Mouse (Mus musculus): Measurements from ENCODE around the gene Znfx1.

The Znfx1 gene

GRCm38 (mm10) chr2:167062965-167063880 lies at the start of gene Znfx1:
Gene Znfx1 (minus strand): TSS chr2:167063015.
- DNase-seq = peak; percentile 97

DNA sequence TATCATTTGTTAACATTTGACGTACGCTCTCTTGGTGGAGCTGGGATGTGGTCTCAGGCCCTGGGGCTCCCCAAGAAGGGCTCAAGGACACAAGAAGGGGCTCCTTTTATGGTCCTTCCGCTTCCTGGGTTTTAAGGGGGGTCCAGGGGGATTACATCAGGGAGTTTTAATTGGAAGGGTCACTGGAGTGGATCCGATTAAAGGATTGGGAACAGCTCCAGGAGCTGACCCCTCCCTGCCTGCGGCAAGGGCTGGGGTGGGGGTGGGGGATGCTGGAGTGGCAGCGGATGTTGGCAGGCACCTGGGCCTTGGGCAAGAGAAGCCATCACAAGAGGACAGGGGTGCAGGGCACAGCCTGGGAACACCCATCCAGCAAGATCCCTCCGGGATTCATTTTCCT lies 49.4 kb upstream of the Znfx1 start:
- peak; percentile 14 for DNase-seq

DNA sequence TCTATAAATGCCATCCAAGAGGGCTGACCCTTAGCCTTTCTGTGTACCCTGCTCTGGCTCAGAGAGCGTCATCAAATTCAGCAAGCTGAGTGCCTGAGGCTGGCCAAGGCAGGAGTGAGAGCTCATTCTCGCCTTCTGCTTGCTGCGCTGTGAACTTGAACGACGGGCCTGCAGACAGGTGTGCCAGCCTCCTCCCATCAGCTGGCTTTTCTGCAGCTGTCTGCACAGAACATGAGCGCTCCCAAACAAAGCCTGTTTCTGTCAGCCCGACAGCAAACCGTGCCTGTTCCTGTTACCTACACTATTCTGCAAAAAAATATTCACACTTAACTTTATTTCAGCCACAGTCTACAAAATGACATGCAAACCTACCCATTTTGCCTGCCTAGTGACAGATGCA lies 46.7 kb upstream of the Znfx1 start:
- DNase-seq = no peak

DNA sequence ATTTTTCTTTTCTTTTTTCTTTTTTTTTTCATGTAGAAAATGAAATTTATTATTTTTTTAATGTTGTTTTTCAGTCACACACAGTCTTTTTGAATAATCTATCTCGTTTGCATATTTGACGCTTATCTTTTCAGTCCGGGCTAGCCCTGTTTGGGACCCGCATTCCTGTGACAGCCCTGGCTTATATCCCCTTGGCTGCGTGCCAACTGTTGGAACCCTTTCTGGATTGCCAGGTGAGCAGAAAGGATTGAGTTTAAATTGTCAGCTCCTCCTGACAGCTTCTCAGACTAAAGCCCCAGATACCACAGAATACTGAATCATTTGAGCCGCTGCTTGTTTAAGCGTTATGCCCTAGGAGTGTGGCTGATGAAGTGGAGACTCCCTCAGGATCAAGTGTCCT lies 40.7 kb upstream of the Znfx1 start:
- DNase-seq = no peak

GRCm38 (mm10) chr2:167101743-167102441 lies 39.1 kb upstream of the Znfx1 start:
- DNase-seq = no peak

DNA sequence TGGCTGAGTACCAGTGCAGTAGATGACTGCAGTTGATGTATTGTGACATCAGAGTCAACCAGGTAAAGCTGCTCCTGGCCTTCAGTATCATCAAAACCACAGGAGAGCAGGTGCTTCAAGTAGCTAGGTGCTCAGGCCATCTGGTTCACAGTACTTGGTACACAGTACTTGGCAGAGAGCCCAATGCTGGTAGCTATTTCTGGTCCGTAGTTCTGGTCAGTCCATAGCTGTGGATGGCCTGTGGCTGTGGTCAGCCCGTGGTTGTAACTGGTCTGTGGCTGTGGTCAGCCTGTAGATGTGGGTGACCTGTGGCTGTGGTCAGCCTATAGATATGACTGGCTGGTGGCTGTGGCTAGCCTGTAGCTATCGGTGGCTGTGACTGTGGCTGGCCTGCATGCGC lies 31.9 kb upstream of the Znfx1 start:
- DNase-seq = no peak

- DNase-seq = no peak
Measured at GRCm38 (mm10) chr2:167093171-167093900, 30.5 kb upstream of the Znfx1 start.

- DNase-seq = no peak
Measured at GRCm38 (mm10) chr2:167090271-167090670, 27.5 kb upstream of the Znfx1 start.

DNA sequence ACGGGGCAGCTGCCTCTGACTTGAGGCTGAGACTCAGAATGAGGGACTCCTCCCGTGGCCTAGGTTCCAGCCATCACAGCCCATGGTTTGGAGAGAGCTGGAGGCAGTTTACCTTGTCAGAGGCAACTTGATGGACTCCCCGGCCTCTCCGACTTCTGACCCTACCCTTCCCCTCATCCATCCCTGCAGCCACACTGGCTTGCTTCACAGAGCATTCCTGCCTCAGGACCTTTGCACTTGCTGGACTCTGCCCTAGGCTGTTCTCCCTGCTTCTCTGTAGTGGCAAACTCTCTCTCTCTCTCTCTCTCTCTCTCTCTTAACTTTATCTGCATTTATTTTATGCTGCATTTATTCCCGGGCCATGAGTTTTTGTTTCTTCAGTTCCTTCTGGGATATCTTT lies 24.0 kb upstream of the Znfx1 start:
- DNase-seq = no peak

DNA sequence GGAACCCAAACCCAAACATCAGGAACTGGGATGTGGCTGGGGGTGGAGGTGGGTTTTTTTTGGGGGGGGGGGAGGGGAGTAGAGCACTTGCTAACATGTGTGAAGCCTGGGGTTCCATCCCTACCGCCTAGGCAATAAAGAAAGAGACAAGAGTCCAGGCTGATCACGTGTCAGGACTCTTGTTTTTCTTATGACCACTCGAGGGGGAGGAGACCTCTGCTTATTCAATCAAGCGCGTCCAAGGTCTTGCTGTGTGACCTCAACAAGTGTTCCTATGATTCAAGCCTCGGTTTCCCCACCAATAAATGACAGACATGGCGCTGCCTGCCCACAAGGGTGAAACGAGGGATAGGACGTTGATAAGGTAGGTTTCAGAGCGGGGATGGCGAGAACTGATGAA lies 23.3 kb upstream of the Znfx1 start:
- no peak for DNase-seq

DNA sequence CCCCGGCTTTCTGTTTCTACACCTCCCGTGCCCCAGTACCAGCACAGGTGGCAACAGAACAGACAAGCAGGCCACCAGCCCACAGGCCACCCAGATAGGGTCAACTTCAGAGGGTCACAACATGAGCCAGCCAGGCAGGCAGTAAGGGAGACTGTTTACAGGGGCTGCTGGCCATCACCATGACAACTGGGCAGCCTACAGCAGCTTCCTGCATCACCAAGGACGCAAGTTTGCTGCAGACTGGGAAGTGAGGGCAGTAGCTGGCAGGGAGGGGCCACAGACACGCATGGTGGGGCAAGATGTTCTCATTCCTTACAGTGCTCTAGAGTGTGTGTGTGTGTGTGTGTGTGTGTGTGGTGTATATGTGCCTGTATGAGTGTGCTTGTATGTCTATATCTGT lies 18.8 kb upstream of the Znfx1 start:
- DNase-seq = peak; percentile 63

GRCm38 (mm10) chr2:167081135-167081534 lies 18.3 kb upstream of the Znfx1 start:
- DNase-seq = no peak

- no peak for DNase-seq
Measured at GRCm38 (mm10) chr2:167080387-167080786, 17.6 kb upstream of the Znfx1 start.

DNA sequence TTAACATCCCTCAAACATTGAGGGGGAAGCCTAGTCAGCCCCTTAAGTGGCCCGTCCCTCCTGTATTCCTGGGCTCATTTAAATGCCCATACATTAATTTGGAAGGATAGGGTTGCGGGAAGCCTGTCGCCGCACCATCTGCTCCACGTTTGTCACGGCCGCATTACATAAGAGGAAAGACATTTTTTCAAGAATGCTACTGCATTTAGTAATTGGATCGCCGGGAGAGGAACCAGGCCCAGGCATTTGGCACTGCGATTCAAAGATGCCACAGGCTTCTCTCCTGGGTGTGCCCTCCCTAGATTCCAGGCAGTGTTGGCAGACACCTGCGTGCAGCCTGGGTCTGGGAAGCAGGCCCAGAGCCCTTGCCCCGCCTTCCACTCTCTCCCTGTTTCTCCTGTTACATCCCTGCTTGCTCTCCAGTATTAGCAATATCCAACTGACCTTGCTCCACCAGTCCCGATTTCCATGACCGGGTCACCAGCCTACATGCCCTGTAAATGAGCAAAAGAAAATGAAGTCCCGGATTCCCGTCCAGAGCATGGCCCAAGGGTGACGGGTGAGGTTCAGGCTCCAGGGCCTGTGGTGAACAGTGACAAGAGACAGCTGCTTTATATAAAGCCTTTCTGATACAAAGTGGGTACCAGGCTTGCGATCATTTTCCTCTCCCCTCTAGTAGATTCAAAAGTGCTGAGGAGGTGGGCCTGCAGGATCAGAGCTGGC lies 16.9 kb upstream of the Znfx1 start:
- no peak for DNase-seq

GRCm38 (mm10) chr2:167078931-167079495 lies 16.2 kb upstream of the Znfx1 start:
- no peak for DNase-seq

GRCm38 (mm10) chr2:167078486-167078885 lies 15.7 kb upstream of the Znfx1 start:
- no peak for DNase-seq

DNA sequence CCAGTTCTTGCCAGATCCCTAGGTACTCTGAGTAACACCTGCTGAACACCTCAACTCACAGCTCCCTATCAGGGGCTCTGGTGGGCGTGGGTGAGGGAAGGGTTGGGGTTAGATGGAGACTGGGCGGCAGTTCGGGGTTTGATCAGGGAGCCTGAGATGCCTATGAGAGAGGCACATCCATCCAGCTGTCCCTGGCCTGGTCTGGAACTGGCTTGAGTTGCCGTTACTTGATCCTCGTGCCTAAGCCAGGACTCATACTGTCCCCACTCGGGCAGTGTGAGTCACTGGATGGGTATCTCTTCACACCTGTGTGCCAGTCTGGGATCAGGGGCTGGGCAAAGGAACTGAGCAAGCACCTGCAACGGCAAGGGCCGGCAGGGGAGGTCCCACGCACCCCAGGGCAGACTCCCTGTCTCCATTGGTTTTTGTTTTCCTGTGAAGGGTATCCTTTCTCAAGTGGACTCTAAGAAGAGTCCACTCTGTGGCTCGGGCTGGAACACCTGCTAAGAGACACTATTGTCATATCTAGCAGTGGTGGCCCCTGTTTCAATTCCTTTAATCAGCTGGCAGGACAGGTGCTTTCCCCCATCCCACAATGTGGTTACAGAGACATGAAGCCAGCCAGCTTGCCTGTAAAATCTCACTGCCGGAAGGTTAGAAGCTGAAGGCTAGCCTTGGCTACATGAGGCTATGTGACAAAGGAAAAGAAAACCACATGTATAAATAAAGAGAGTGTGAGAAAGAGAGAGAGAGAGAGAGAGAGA lies 14.6 kb upstream of the Znfx1 start:
- DNase-seq = no peak

DNA sequence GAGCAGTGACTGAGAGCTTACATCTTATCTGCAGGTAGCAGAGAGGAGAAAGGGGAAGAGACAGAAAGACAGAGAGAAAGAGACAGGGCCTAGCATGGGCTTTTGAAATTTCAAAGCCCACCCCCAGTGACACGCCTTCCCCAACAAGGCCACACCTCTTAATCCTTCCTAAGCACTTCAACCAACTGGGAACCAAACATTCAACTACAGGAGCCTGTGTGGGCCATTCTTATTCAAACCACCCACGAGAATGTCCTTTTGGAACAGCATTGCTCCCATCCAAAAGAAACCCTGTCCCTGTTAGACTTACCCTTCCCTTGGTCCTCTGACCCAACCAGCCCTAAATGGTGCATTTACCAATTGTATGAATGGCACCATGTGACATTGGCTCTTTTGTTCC lies 13.9 kb upstream of the Znfx1 start:
- no peak for DNase-seq

GRCm38 (mm10) chr2:167076352-167076751 lies 13.5 kb upstream of the Znfx1 start:
- no peak for DNase-seq

GRCm38 (mm10) chr2:167074587-167074986 lies 11.8 kb upstream of the Znfx1 start:
- DNase-seq = no peak

All from embryo, embryonic 11 days (tissue).